Mouse (Mus musculus) heart, embryonic 14.5 days (tissue): ENCODE results near the gene Fbrsl1. TPM values are rescaled to one million over a fixed set of nuclear protein-coding genes. Genes with fewer than 3 reads are reported as not detected.

Experiments
- ATAC-seq: fragments of 200-750 bp; cut with Nextera tagmentation; 2 replicates; pipeline ENCODE4 v1.8.0; 2017; ENCODE audit warnings: low read depth, moderate TSS enrichment; ENCODE audit not compliant: insufficient number of reproducible peaks, insufficient read depth, low FRiP score
- H3K27ac ChIP-seq, 2 experiments: fragments of 200-500 bp in 1 of 2; fragments of 300-500 bp in 1 of 2; sonication (generic) in 1 of 2; replicated peaks in 1 of 2; 2 replicates each; pipeline ENCODE4 v1.5.1; 2012 to 2014; ENCODE audit warnings: low read depth in 2 of 2, low read length in 2 of 2, control low read depth in 1 of 2, mild to moderate bottlenecking in 1 of 2, mixed read lengths in 1 of 2; ENCODE audit not compliant: control insufficient read depth in 1 of 2, insufficient read depth in 1 of 2
- H3K27me3 ChIP-seq: fragments of 300-500 bp; sonication (generic); 2 replicates; pipeline ENCODE4 v1.6.1; 2014; ENCODE audit warnings: mild to moderate bottlenecking, low read length, control low read depth; ENCODE audit not compliant: control insufficient read depth, insufficient read depth
- H3K36me3 ChIP-seq: fragments of 300-500 bp; sonication (generic); 2 replicates; pipeline ENCODE4 v1.6.1; 2014; ENCODE audit warnings: mild to moderate bottlenecking, control low read depth, low read length, mixed read lengths; ENCODE audit not compliant: control insufficient read depth, insufficient read depth
- H3K4me1 ChIP-seq, 2 experiments: fragments of 200-500 bp in 1 of 2; fragments of 300-500 bp in 1 of 2; sonication (generic) in 1 of 2; 2 replicates each; pipeline ENCODE4 v1.6.1; 2012 to 2014; ENCODE audit warnings: low read length in 2 of 2, control low read depth in 1 of 2, mixed read lengths in 1 of 2; ENCODE audit not compliant: control insufficient read depth in 2 of 2, insufficient read depth in 2 of 2
- H3K4me2 ChIP-seq: fragments of 300-500 bp; sonication (generic); 2 replicates; pipeline ENCODE4 v1.6.1; 2014; ENCODE audit warnings: mild to moderate bottlenecking, low read length
- H3K4me3 ChIP-seq, 2 experiments: fragments of 200-500 bp in 1 of 2; fragments of 300-500 bp in 1 of 2; sonication (generic) in 1 of 2; 2 replicates each; pipeline ENCODE4 v1.5.1; 2012 to 2014; ENCODE audit warnings: low read length in 2 of 2, mild to moderate bottlenecking in 2 of 2, control low read depth in 1 of 2, low read depth in 1 of 2, moderate library complexity in 1 of 2; ENCODE audit not compliant: control insufficient read depth in 1 of 2, insufficient read depth in 1 of 2
- H3K9ac ChIP-seq: fragments of 300-500 bp; sonication (generic); 2 replicates; pipeline ENCODE4 v1.6.1; 2014; ENCODE audit warnings: mild to moderate bottlenecking, low read length
- H3K9me3 ChIP-seq: fragments of 300-500 bp; sonication (generic); 2 replicates; pipeline ENCODE4 v1.6.1; 2016; ENCODE audit warnings: low read length, control low read depth; ENCODE audit not compliant: control insufficient read depth
- WGBS: fragments of 180-500 bp; shearing (Covaris S2); extraction: QIAGEN DNeasy Blood & Tissue Kit; methylation state at CpG from one replicate; pipeline ENCODE4 v1.1.7; 2014; 5-methylcytosine and 5-hydroxymethylcytosine counted together
- polyA plus RNA-seq: library from polyadenylated mRNA; unstranded; fragments of >200 nt; fragmentation: Nextera tagmentation; extraction: Ambion mirVana; gene quantifications from 2 replicates; pipeline ENCODE4 v1.2.1, GENCODE M21; 2014

Fbrsl1 gene
- polyA plus RNA-seq, 1 experiment from 2014 or later = 13.5 TPM

GRCm38 (mm10) chr5:110420201-110420600 lies 28.1 kb downstream of the Fbrsl1 start:
- Histone ChIP-seq H3K4me3 (no peak overlapping the region), H3K4me1 (peaks cover 18 to 32% of the 10 kb centered on the region in 2 experiments), H3K27me3 (no peaks in the 10 kb centered on the region), H3K36me3 (peaks cover 7% of the 10 kb centered on the region; the same call in 1 of the 2 replicates), H3K27ac (no peak overlapping the region), H3K9me3 (no peaks in the 10 kb centered on the region), H3K9ac (no peak overlapping the region), H3K4me2 (no peak overlapping the region)
- WGBS = 84% methylated on average over 4 of the region's 4 CpGs
- no peak for ATAC-seq

- H3K4me2 ChIP-seq = no peak overlapping the region
- peaks cover 14% of the 10 kb centered on the region; the same call in 1 of the 2 replicates for H3K36me3 ChIP-seq
- no peak overlapping the region for H3K27ac ChIP-seq
- 73% methylated on average over 1 of the region's 1 CpGs for WGBS
- peaks cover 18 to 32% of the 10 kb centered on the region in 2 experiments for H3K4me1 ChIP-seq
- H3K9ac ChIP-seq = no peak overlapping the region
- no peak overlapping the region for H3K4me3 ChIP-seq
- H3K9me3 ChIP-seq = no peaks in the 10 kb centered on the region
- no peaks in the 10 kb centered on the region for H3K27me3 ChIP-seq
- ATAC-seq = no peak
Measured at GRCm38 (mm10) chr5:110418523-110418911, 29.8 kb downstream of the Fbrsl1 start.

GRCm38 (mm10) chr5:110417756-110418522 lies 30.4 kb downstream of the Fbrsl1 start:
- H3K9me3 ChIP-seq = no peaks in the 10 kb centered on the region
- H3K36me3 ChIP-seq = peaks cover 14% of the 10 kb centered on the region
- H3K4me3 ChIP-seq = no peak overlapping the region
- WGBS = 48% methylated on average over 14 of the region's 14 CpGs
- no peaks in the 10 kb centered on the region for H3K27me3 ChIP-seq
- no peak overlapping the region for H3K4me2 ChIP-seq
- H3K4me1 ChIP-seq = peaks cover 18 to 32% of the 10 kb centered on the region in 2 experiments
- H3K9ac ChIP-seq = peak overlapping the region; percentile 22; the same call in 1 of the 2 replicates
- H3K27ac ChIP-seq = peak overlapping the region; percentile 8 to 14; a peak in 1 of 4 replicates
- ATAC-seq = no peak

GRCm38 (mm10) chr5:110416825-110417401 lies 31.4 kb downstream of the Fbrsl1 start:
- WGBS = 30% methylated on average over 7 of the region's 7 CpGs
- no peak for ATAC-seq
- no peaks in the 10 kb centered on the region for H3K27me3 ChIP-seq
- no peak overlapping the region for H3K4me3 ChIP-seq
- H3K36me3 ChIP-seq = peaks cover 14% of the 10 kb centered on the region
- no peak overlapping the region for H3K9ac ChIP-seq
- no peak overlapping the region for H3K4me2 ChIP-seq
- peaks cover 18 to 32% of the 10 kb centered on the region in 2 experiments for H3K4me1 ChIP-seq
- peak overlapping the region in 1 of 2 experiments; percentile 10; a peak in 1 of 4 replicates for H3K27ac ChIP-seq
- no peaks in the 10 kb centered on the region for H3K9me3 ChIP-seq

- Histone ChIP-seq H3K4me1 (peaks cover 18 to 32% of the 10 kb centered on the region in 2 experiments), H3K9me3 (no peaks in the 10 kb centered on the region), H3K4me2 (no peak overlapping the region), H3K27ac (peak overlapping the region; percentile 10 to 35; a peak in 2 of 4 replicates), H3K36me3 (peaks cover 14% of the 10 kb centered on the region), H3K4me3 (no peak overlapping the region), H3K9ac (no peak overlapping the region), H3K27me3 (no peaks in the 10 kb centered on the region)
- WGBS = 36% methylated on average over 13 of the region's 13 CpGs
- ATAC-seq = peak; percentile 40; the same call in 1 of the 2 replicates
Measured at GRCm38 (mm10) chr5:110415806-110416700, 32.2 kb downstream of the Fbrsl1 start.

- H3K4me2 ChIP-seq = no peak overlapping the region
- H3K9ac ChIP-seq = no peak overlapping the region
- no peaks in the 10 kb centered on the region for H3K9me3 ChIP-seq
- no peak overlapping the region for H3K4me3 ChIP-seq
- no peak for ATAC-seq
- no peaks in the 10 kb centered on the region for H3K27me3 ChIP-seq
- peaks cover 18 to 32% of the 10 kb centered on the region in 2 experiments for H3K4me1 ChIP-seq
- 91% methylated on average over 5 of the region's 5 CpGs for WGBS
- no peak overlapping the region for H3K27ac ChIP-seq
- H3K36me3 ChIP-seq = peaks cover 21% of the 10 kb centered on the region
Measured at GRCm38 (mm10) chr5:110415022-110415421, 33.3 kb downstream of the Fbrsl1 start.

- no peaks in the 10 kb centered on the region for H3K9me3 ChIP-seq
- no peaks in the 10 kb centered on the region for H3K27me3 ChIP-seq
- H3K4me3 ChIP-seq = no peak overlapping the region
- H3K4me1 ChIP-seq = peaks cover 16 to 25% of the 10 kb centered on the region in 2 experiments
- no peak overlapping the region for H3K4me2 ChIP-seq
- H3K27ac ChIP-seq = no peak overlapping the region
- no peak for ATAC-seq
- WGBS = 73% methylated on average over 14 of the region's 14 CpGs
- peaks cover 26% of the 10 kb centered on the region for H3K36me3 ChIP-seq
- no peak overlapping the region for H3K9ac ChIP-seq
Measured at GRCm38 (mm10) chr5:110413018-110413417, 35.3 kb downstream of the Fbrsl1 start.
